Mouse (Mus musculus): ENCODE measurements around the gene Naa25. TPM values are rescaled to one million over a fixed set of nuclear protein-coding genes. Genes with fewer than 3 reads are reported as not detected.

Gene Naa25
- polyA plus RNA-seq, 1 experiment from 2014 or later, result 28.3 TPM

- H3K4me3 ChIP-seq, result no peak overlapping the region
- no peak overlapping the region for H3K27ac ChIP-seq
- no peaks in the 10 kb centered on the region for H3K4me1 ChIP-seq (replicated peaks)
- no peak overlapping the region for H3K4me2 ChIP-seq
- no peaks in the 10 kb centered on the region for H3K9me3 ChIP-seq (replicated peaks)
- 73% methylated on average over 5 of the region's 5 CpGs for WGBS
- no peaks in the 10 kb centered on the region for H3K27me3 ChIP-seq
- no peaks in the 10 kb centered on the region for H3K36me3 ChIP-seq
- no peak for ATAC-seq (replicated peaks; ENCODE audit: insufficient number of reproducible peaks, insufficient read depth, low FRiP score, low read depth)
- no peak overlapping the region for H3K9ac ChIP-seq
Observed at GRCm38 (mm10) chr5:121484801-121485200, 87.1 kb downstream of the Naa25 start.

GRCm38 (mm10) chr5:121493305-121493704, 95.6 kb downstream of the Naa25 start:
- Histone ChIP-seq H3K27me3 (no peaks in the 10 kb centered on the region), H3K9ac (no peak overlapping the region), H3K4me1 (replicated peaks) (no peaks in the 10 kb centered on the region), H3K27ac (no peak overlapping the region), H3K9me3 (replicated peaks) (no peaks in the 10 kb centered on the region), H3K4me3 (no peak overlapping the region), H3K4me2 (no peak overlapping the region), H3K36me3 (no peaks in the 10 kb centered on the region)
- WGBS, result 64% methylated on average over 8 of the region's 8 CpGs
- ATAC-seq (replicated peaks; ENCODE audit: insufficient number of reproducible peaks, insufficient read depth, low FRiP score, low read depth), result no peak

Other genes with a start within 250 kb of the Naa25 start
- 18.5 and 20.0 TPM in 2 replicates for gene Ptpn11, start 206.5 kb upstream of the Naa25 start, polyA plus RNA-seq (2015; fragmentation: Nextera tagmentation; extraction: Ambion mirVana)
- 323 and 339 TPM in 2 replicates for gene Rpl6, start 193.5 kb upstream of the Naa25 start, polyA plus RNA-seq (2015; fragmentation: Nextera tagmentation; extraction: Ambion mirVana)
- gene Hectd4, start 177.7 kb upstream of the Naa25 start, polyA plus RNA-seq (2015; fragmentation: Nextera tagmentation; extraction: Ambion mirVana), result 3.0 and 4.4 TPM in 2 replicates
- gene Trafd1, start 12.3 kb upstream of the Naa25 start, polyA plus RNA-seq (2015; fragmentation: Nextera tagmentation; extraction: Ambion mirVana), result 64.5 and 89.4 TPM in 2 replicates
- 2.7 and 4.3 TPM in 2 replicates for gene Tmem116, start 54.0 kb downstream of the Naa25 start, polyA plus RNA-seq (2015; fragmentation: Nextera tagmentation; extraction: Ambion mirVana)
- 110 and 140 TPM in 2 replicates for gene Erp29, start 54.6 kb downstream of the Naa25 start, polyA plus RNA-seq (2015; fragmentation: Nextera tagmentation; extraction: Ambion mirVana)
- gene Adam1b, start 105.5 kb downstream of the Naa25 start, polyA plus RNA-seq (2015; fragmentation: Nextera tagmentation; extraction: Ambion mirVana), result 0.05 and 0.11 TPM in 2 replicates
- gene Adam1a, start 147.5 kb downstream of the Naa25 start, polyA plus RNA-seq (2015; fragmentation: Nextera tagmentation; extraction: Ambion mirVana), result 0.86 and 0.91 TPM in 2 replicates
- gene Gm42878, start 147.5 kb downstream of the Naa25 start, polyA plus RNA-seq (2015; fragmentation: Nextera tagmentation; extraction: Ambion mirVana), result 0.18 TPM in 1 of 2 replicates, not detected in the other
- 30.5 and 33.1 TPM in 2 replicates for gene Mapkapk5, start 148.0 kb downstream of the Naa25 start, polyA plus RNA-seq (2015; fragmentation: Nextera tagmentation; extraction: Ambion mirVana)
- gene Aldh2, start 195.9 kb downstream of the Naa25 start, polyA plus RNA-seq (2015; fragmentation: Nextera tagmentation; extraction: Ambion mirVana), result 95.0 and 119 TPM in 2 replicates
- 6.0 and 6.1 TPM in 2 replicates for gene Acad12, start 221.0 kb downstream of the Naa25 start, polyA plus RNA-seq (2015; fragmentation: Nextera tagmentation; extraction: Ambion mirVana)